Mouse (Mus musculus): ENCODE results near the gene Anapc15.

Gene Anapc15

GRCm38 (mm10) chr7:101847934-101848333 lies 15.6 kb upstream of the Anapc15 start:
- DNase-seq (ENCODE audit: low spot score in 2 of 2): no peak

- DNase-seq (ENCODE audit: low spot score in 2 of 2): no peak
Measured at GRCm38 (mm10) chr7:101851689-101852088, 11.8 kb upstream of the Anapc15 start.

- no peak for DNase-seq (ENCODE audit: low spot score in 2 of 2)
Measured at GRCm38 (mm10) chr7:101852846-101853245, 10.7 kb upstream of the Anapc15 start.

GRCm38 (mm10) chr7:101853816-101854215 lies 9.7 kb upstream of the Anapc15 start:
- no peak for DNase-seq (ENCODE audit: low spot score in 2 of 2)

- DNase-seq (ENCODE audit: low spot score in 2 of 2): no peak
Measured at GRCm38 (mm10) chr7:101857094-101857493, 6.4 kb upstream of the Anapc15 start, which contains the start of gene Folr2. Gene Folr2, minus strand, starts transcription at chr7:101857194.

GRCm38 (mm10) chr7:101858362-101858761 lies 5.2 kb upstream of the Anapc15 start:
- DNase-seq (ENCODE audit: low spot score in 2 of 2): no peak

DNA sequence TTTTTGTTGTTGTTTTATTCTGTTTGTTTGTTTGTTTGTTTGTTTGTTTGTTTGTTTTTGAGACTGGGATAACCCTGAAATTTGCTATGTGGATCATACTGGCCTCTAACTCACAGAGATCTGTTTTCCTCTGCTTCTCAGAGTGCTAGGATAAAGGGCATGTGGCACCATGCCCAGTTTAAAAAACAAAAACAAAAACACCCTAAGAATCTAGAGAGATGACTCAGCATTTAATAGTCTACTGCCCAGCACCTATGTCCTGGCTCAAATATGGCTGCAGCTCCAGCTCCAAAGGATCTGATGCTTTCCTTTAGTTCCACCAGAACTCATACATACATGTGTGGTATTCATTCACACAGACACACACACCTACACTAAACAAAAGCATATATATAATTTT lies 2.5 kb upstream of the Anapc15 start:
- DNase-seq (ENCODE audit: low spot score in 2 of 2): no peak

- DNase-seq (ENCODE audit: low spot score in 2 of 2): no peak
Measured at GRCm38 (mm10) chr7:101862291-101862690, 1.2 kb upstream of the Anapc15 start.

DNA sequence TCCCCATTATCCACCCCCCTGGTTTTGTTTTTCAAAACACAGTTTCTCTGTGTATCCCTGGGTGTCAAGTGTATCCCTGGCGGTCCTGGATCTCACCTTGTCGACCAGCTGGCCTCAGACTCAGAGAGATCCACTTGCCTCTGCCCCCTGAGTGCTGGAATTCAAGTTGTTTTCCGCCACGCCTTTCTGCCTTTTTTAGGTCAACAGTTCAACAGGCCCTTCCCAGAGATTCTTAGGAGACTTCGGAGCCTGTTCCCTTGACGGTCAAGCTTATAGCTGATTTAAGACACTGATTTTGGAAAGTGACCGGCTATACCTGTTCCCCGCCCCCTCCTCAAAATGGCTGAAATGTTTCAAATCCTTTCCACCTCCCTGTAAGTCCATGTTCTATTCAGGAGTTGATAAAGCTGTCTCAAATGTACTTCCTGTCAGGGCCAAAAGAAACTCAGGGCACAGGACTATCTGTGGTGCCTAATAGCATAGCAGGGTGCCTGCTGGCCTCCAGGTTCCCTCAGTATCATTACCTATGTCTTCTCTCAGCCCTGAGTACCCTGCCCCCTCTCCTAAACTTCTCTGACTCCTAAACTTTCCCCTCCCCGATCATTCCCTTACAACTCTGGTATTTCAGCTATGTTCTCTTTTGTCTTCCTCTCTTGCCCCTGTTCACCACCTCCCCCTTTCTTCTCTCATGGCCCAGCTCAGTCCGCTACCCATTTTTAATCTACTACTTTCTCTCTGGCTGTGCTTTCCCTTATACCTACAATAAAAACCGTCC lies 3.2 kb downstream of the Anapc15 start:
- DNase-seq (ENCODE audit: low spot score in 2 of 2): no peak

- no peak for DNase-seq (ENCODE audit: low spot score in 2 of 2)
Measured at GRCm38 (mm10) chr7:101867482-101867881, 4.0 kb downstream of the Anapc15 start.

DNA sequence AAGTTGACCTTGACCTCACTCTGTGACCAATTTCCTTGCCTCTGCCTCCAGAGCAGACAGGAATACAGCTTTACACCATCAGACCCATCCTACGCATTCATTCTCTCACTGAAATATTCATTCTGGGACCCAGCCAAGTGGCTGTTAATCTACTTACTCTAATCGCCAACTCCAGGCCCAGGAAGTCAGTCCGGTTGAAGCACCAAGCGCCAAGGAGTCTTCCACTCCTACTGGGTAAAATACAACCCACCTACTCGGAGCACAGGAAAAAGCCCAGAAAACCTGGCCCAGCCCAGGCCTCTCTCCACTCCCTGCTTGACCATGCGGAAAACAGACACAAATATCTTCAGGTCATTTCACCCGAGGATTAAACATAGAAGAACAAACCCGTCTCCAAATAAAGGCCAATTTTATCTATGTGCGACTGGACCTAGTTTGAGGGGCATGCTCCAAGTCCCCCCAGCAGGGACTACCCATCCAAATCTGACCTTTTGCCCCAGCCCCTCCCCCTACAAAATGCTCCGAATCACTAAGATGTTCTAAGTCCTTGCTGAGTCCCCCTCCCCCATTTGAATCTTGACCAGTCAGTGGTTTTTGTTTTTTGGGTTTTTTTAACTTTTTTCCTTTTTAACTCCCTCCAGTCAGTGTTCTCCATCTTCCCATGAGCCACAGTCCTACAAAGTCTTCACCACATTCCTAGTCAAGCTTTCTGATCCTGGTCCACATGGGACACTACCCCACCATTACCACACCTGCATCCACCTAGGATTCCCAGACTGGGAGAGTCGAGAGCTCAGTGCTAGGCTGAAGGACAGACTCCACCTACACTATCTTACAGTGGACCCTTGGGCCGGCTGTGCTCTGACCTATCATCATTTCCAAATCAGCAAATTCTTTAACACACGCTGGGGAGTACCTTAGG lies 5.0 kb downstream of the Anapc15 start:
- no peak for DNase-seq (ENCODE audit: low spot score in 2 of 2)

GRCm38 (mm10) chr7:101869163-101869500 lies 5.6 kb downstream of the Anapc15 start:
- DNase-seq (ENCODE audit: low spot score in 2 of 2): no peak

DNA sequence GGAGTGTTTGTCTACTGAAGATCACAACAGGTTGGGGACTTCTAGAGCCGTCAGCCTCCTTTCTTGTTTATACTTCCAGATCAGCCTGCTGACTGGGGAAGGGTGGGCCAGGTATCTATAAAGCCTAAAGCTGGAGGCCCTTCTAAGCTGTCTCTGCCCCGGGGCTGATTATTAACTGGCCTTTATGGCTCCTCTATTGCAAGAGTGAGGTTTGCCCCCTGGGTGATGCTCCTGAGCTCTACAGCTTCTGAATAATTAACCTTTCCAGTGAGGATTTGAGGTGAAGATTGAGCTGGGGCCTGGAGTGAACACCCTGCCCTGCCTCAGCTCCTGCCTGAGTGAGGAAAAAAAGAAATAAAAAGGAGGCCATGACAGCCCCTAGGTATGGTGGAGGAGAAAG lies 7.1 kb downstream of the Anapc15 start, which contains the start of gene Folr1:
TSS of gene Folr1 (minus strand) at position 160 of the 400 bp plus-strand sequence.
- DNase-seq (ENCODE audit: low spot score in 2 of 2): no peak

DNA sequence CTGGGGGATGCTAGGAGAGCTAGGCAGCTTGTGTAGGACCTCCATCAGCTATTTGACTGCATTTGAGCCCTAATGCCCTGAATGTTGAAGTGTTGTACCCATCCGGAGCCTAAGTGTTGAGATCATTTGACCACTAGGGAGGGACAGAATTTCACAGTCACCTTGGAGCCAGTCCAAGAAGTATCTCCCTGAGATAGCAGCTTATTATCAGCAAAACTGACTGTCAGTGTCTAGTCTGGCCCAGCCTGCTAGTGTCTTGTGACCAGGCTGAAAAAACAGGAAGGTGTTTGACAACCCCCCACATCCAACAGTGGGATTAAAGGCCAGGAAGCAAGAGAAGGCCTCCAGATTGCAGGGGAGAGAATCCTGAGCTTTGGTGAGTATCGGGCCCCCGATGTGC lies 7.8 kb downstream of the Anapc15 start:
- DNase-seq (ENCODE audit: low spot score in 2 of 2): no peak

DNA sequence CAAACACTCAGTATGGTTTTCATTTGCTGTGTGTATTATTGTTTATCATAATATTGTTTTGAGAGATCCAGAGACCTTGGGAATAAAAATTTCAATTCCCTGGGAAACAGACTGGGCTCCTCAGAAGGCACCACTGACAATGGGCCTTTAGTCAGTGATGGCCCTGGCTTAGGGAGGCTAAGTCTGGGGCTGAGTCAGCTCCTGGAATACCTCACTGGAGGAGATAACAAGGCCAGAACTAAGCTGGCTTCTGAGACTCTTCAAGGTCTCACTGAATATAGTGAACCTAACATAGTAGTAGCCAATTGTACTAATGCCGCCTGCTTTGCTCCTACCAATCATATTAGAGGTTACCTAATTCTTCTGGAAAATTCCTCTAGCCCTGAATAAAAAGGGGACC lies 12.5 kb downstream of the Anapc15 start:
- no peak for DNase-seq (ENCODE audit: low spot score in 2 of 2)

- DNase-seq (ENCODE audit: low spot score in 2 of 2): no peak
Measured at GRCm38 (mm10) chr7:101880855-101881254, 17.3 kb downstream of the Anapc15 start.

DNA sequence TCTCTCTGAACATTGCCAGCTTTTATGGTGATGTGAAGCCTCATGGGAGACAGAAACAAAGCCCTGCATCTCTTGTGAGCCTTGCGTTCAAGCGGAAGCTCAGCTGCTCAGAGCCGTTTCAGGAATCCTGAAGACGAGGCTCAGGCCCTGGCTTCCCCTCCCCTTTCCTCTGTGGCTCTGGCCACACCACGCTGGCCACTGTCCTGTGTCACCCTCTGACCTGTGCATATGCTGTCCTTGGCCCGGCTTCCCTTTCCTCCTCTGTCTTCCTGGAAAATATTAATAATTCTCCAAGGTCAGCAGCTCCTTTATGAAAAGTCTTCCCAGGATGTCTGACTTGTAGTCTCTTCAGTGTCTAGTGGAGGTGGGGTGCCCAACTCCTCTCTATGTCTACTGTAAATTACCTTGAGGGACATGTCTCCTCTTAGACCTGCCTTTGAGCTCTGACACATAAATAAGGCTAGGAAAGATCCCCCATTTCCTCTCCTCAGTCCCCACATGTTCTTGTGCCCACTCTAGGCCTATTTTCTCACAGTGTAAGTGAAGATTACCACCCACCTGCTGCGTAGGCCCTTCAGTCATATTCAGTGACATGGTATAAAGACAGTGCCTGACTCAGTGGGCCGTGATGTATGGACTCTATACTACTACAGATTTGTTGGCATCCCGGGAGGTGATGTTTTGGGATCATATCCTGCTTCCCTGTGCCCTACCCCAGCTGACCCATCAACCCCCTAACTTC lies 19.1 kb downstream of the Anapc15 start:
- no peak for DNase-seq (ENCODE audit: low spot score in 2 of 2)

DNA sequence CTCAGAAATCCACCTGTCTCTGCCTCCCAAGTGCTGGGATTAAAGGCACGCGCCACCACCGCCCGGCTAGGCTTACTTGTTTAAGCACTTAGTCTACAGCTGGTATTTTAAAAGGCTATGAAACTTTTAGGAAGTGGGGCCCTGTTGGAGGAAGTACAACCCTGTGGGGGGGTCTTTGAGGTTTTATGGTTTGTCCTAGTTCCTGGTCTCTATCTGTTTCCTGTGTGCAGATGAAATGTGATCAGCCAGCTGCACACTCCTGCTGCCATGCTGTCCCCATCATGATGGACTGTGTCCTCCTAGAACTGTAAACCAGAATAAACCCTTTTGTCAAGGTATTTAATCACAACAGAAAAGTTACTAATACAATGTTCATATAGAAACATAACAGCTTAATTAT lies 20.6 kb downstream of the Anapc15 start:
- no peak for DNase-seq (ENCODE audit: low spot score in 2 of 2)

DNA sequence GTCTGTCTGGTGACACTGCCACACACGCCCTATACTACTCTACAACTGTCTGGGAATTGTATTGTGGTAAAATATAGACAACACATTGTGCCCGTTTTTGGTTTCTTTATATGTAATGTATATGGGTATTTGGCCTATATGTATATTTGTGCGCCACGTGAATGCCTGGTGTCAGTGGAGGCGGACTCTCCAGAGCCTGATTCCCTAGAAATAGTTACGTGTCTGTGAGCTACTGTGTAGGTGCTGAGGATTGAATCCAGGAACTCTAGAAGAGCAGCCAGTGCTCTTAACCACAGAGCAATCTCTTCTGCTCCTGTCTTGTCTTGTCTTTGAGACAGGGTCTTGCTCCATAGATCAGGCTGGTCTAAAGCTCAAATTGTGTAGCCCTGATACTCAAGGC lies 22.8 kb downstream of the Anapc15 start:
- DNase-seq (ENCODE audit: low spot score in 2 of 2): no peak

GRCm38 (mm10) chr7:101888460-101888859 lies 24.9 kb downstream of the Anapc15 start:
- DNase-seq (ENCODE audit: low spot score in 2 of 2): no peak

DNA sequence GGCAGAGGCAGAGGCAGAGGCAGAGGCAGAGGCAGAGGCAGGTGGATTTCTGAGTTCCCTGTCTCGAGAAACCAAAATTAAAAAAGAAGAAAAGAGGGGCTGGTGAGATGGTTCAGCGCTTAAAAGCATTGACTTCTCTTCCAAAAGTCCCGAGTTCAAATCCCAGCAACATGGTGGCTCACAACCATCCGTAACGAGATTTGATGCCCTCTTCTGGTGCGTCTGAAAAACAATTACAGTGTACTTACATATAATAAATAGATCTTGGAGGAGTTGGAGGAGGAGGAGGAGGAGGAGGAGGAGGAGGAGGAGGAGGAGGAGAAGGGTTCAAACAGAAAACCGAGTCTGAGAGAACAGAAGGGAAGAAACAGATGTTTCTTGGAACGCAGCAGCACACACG lies 32.2 kb downstream of the Anapc15 start:
- no peak for DNase-seq (ENCODE audit: low spot score in 2 of 2)
